Mouse (Mus musculus): ENCODE results near the gene Olfr487.
"Not testable (repeated sequence)": the region's sequence is repeated elsewhere in the genome, so short reads cannot be mapped to it uniquely, and the experiment has no call there.

Olfr487 gene

GRCm38 (mm10) chr7:108214536-108214935 is at the start of gene Olfr487:
Olfr487 (minus strand) TSS chr7:108214636.
- DNase-seq (ENCODE audit: extremely low read depth, insufficient read length, low spot score) = not testable (repeated sequence)

- no peak for DNase-seq (ENCODE audit: extremely low read depth, insufficient read length, low spot score)
Observed at GRCm38 (mm10) chr7:108258247-108258646, 43.8 kb upstream of the Olfr487 start, which contains the start of gene Olfr488. Olfr488 (minus strand) TSS chr7:108258347.

- DNase-seq (ENCODE audit: extremely low read depth, insufficient read length, low spot score) = no peak
Observed at GRCm38 (mm10) chr7:108233551-108233950, 19.1 kb upstream of the Olfr487 start.

- no peak for DNase-seq (ENCODE audit: extremely low read depth, insufficient read length, low spot score)
Observed at GRCm38 (mm10) chr7:108196938-108197337, 17.5 kb downstream of the Olfr487 start.

- DNase-seq (ENCODE audit: extremely low read depth, insufficient read length, low spot score) = not testable (repeated sequence)
Observed at GRCm38 (mm10) chr7:108196337-108196736, 18.1 kb downstream of the Olfr487 start.

- DNase-seq (ENCODE audit: extremely low read depth, insufficient read length, low spot score) = not testable (repeated sequence)
Observed at GRCm38 (mm10) chr7:108192714-108193113, 21.7 kb downstream of the Olfr487 start.

GRCm38 (mm10) chr7:108191196-108191595 is 23.2 kb downstream of the Olfr487 start:
- DNase-seq (ENCODE audit: extremely low read depth, insufficient read length, low spot score) = not testable (repeated sequence)

- not testable (repeated sequence) for DNase-seq (ENCODE audit: extremely low read depth, insufficient read length, low spot score)
Observed at GRCm38 (mm10) chr7:108185237-108185636, 29.2 kb downstream of the Olfr487 start.

GRCm38 (mm10) chr7:108184401-108184800 is 30.0 kb downstream of the Olfr487 start:
- DNase-seq (ENCODE audit: extremely low read depth, insufficient read length, low spot score) = not testable (repeated sequence)

- not testable (repeated sequence) for DNase-seq (ENCODE audit: extremely low read depth, insufficient read length, low spot score)
Observed at GRCm38 (mm10) chr7:108172642-108173041, 41.8 kb downstream of the Olfr487 start, which contains the start of gene Olfr486. Olfr486 (minus strand) TSS chr7:108172742.

- no peak for DNase-seq (ENCODE audit: extremely low read depth, insufficient read length, low spot score)
Observed at GRCm38 (mm10) chr7:108159771-108160170, 54.7 kb downstream of the Olfr487 start, which contains the start of gene Olfr485. Olfr485 (minus strand) TSS chr7:108159871.

Measured in 3134 (cell line).